Mouse (Mus musculus) ES-Bruce4 (cell line): ENCODE results near the gene Rpl28.
"Not testable (repeated sequence)": the region's sequence is repeated elsewhere in the genome, so short reads cannot be mapped to it uniquely, and the experiment has no call there.

Source experiments
- CTCF ChIP-seq: IDR thresholded peaks from one replicate; pipeline ENCODE4 v1.8.1; 2011; ENCODE audit warnings: low read depth, low read length
- POLR2A ChIP-seq: IDR thresholded peaks from one replicate; pipeline ENCODE4 v1.8.1; 2011; ENCODE audit warnings: low read length; ENCODE audit not compliant: insufficient read depth

- TF ChIP-seq POLR2A, CTCF: not testable (repeated sequence)
Measured at GRCm38 (mm10) chr7:4811131-4811530, 18.5 kb downstream of the Rpl28 start.
